Mouse (Mus musculus): ENCODE results near the gene Srrt.

- TF ChIP-seq TAL1 (IDR thresholded peaks at IDR 0.05; ENCODE audit: low read length) (no peak), GATA1 (IDR thresholded peaks at IDR 0.05; ENCODE audit: low read length) (no peak)
Measured at GRCm38 (mm10) chr5:137352011-137352975, 44.8 kb upstream of the Srrt start.

Measured in erythroblast, embryonic 14.5 days (primary cell).